Mouse (Mus musculus): ENCODE measurements at regions not wholly inside any gene's neighbourhood (a gene's known extent, or its start where the extent isn't known, plus 50 kb on each side); places are given as distances from the start of the nearest gene placed in this dataset.
"Not testable (repeated sequence)": the region's sequence is repeated elsewhere in the genome, so short reads cannot be mapped to it uniquely, and the experiment has no call there.

DNA sequence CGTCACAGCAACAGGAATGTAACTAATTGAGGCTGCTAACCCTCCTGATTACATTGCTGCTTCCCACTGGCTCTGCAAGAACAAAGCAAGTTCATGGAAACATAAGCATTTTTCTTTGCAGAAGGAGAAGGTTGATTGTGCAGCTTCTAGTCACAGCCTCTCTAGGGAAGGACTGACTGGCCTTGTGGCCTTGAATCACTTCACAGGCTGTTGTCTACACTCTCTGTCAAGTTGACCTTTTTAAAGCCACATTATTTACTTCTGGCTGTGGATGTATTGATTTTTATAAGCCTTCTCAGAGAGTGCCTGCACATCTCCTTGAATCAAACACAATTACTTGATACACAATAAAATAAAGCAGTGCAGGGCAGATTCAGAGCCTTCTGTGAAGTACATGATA is 251.8 kb upstream of the Myo3a start:
- in situ Hi-C loops (cut with MboI, MseI): no loop called here

DNA sequence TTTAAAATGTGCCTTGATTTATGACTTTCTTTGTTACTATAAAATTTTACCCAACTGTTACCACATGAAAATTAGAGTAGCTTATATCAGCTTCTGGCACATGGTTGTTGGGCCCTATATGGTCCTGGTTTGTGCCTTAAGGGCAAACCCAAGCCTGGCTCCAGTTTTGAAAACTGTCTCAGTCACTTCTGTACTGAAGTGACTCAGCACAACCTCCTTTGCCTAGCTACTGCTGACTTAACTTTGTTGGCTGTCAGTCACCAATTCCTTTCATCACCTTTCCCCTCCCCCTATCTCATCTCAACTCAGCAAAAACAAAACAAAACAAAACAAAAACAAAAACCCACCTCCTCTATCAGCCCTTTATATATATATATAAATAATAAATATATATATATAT is 251.0 kb upstream of the Myo3a start:
- in situ Hi-C loops (cut with MboI, MseI): no loop called here

DNA sequence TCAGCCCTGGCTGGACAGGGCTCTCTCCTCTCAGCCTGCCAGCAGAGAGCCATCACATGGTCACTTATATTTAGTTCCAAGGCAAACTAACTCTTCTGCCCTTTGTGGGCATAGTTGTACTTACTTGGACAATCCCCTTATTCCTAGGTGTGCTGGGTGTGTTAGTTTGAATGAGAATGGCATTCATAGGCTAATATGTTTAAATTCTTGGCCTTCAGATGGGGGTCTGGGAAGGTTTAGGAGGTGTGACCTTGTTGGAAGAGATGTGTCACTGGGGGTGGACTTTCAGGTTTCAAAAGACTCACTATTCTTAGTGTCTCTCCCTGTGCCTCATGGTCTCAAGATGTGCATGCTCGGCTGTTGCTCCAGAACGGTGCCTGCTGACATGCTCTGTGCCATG is 250.5 kb upstream of the Myo3a start:
- in situ Hi-C loops (cut with MboI, MseI): no loop called here

DNA sequence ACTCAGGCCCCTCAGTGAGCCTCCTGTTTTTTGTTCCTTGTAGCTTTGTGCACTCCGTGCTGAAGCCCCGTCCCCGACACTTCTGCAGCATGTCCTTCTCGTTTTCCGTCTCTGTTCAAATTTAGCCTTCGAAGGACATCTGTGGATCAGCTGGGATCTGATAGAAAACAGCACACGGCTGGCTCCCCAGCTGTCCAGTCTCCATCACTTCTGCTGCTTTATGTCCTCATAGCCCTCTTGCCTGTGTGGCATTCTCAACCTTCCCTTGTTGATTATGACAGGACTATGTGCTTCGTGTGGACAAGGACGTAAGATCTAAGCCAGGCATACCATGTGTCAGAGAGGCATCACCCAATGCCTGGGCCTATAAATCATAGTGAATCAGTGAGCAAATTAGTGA is 247.1 kb upstream of the Myo3a start:
- in situ Hi-C loops (cut with MboI, MseI): loop anchor here (10.0 kb wide), 1 partner anchor 605 kb away; no protein-coding TSS in a partner anchor

DNA sequence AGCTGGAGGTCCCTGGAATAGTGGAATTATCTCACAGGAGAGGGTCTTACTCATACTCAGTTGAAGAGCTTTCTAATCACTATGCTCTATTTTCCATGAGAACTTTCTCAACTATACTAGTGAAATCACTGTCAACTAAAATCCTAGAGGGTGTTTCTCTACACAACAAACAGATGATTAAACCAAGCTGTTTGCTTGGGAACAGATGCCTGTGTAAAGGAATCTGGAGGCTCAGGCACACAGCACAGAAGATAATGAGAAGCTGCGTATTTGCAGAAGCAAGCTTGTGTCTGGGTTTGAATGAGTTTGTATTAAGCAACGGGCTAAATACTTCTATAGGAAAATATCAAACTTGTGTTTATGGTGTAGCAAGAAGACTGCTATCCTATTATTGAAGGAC is 202.9 kb upstream of the Myo3a start:
- in situ Hi-C loops (cut with MboI, MseI): no loop called here

- in situ Hi-C loops (cut with MboI, MseI): no loop called here
Measured at GRCm38 (mm10) chr2:22026794-22027193, 200.5 kb upstream of the Myo3a start.

DNA sequence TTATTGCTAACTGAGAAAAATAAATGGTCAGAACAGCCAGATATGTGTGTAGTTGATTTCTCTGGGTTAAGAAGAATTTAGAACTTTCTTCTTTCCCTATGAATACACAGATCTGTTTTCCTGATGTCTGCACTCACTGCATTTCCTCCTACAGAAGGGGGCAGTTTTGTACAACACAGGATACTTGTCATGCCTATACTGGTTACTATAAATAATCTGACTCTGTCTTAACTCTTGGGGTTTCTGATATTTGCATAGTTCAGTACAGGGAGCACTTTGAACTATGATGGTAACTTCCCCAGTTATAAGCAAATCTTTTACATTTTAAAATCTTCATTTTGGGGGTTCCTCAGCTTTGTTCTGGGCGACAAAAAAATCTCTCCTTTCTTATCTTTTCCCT is 198.7 kb upstream of the Myo3a start:
- in situ Hi-C loops (cut with MboI, MseI): no loop called here

- in situ Hi-C loops (cut with MboI, MseI): no loop called here
Measured at GRCm38 (mm10) chr2:22029022-22029803, 198.1 kb upstream of the Myo3a start.

- in situ Hi-C loops (cut with MboI, MseI): no loop called here
Measured at GRCm38 (mm10) chr2:22029804-22030194, 197.5 kb upstream of the Myo3a start.

GRCm38 (mm10) chr2:22036841-22037240 is 190.5 kb upstream of the Myo3a start:
- in situ Hi-C loops (cut with MboI, MseI): no loop called here

DNA sequence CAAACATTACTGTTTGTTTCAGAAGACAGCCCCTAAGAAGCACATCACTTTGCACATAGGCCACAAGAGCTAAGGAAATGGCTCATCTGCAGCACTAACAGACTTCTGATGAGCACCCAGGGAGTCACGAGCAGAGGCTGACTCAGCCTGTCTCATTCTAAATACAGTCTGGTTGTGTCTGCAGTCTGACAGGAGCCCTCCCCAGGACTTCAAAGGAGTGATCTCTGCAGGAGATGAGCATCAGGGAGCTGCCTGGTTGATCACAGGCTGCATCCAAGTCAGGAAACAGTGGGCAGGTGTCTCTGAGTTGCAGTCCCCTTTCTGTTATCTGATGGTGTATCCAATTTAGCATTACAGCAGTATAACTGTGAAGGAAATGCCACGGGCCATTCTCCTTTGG is 188.5 kb upstream of the Myo3a start:
- in situ Hi-C loops (cut with MboI, MseI): no loop called here

- in situ Hi-C loops (cut with MboI, MseI): not testable (repeated sequence)
Measured at GRCm38 (mm10) chr2:22043937-22044336, 183.4 kb upstream of the Myo3a start.

DNA sequence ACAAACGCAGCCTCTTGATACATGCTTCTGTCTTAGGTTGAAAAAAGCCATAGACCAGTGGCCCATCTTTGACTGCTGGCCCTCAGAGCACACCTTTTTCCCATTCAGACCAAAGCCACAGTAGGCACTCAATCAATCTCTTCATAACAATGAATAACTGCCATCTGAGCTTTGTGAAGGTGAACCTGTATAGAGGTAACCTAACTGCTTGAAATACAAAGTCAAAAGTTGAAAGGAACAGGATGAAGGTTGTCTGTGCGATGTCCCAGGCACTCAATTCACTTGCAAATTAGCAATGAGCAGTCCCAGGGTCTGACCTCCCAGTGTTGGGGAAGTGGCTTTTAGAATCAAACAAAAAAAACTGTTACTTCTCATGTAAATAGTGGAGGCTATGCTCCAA is 182.4 kb upstream of the Myo3a start:
- in situ Hi-C loops (cut with MboI, MseI): no loop called here

- in situ Hi-C loops (cut with MboI, MseI): no loop called here
Measured at GRCm38 (mm10) chr2:22047465-22047864, 179.8 kb upstream of the Myo3a start.

DNA sequence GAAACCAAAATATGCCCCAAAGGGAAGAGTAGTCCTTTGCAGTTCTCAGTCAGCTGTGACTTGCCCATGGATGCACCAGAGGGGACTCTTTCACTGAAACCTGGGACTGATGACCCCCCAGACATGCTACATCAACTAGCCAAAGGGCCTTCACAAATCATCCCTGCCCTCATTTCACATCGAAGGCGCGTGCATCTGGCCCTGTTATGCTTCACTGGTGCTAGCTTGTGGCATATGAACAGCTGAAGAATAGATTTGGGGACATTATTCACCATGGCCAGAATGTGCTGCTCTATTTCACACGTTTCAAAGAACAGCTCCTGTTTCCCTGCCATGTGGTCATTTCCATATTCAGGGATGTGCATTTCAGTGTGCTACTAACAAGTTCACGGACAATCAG is 160.8 kb upstream of the Myo3a start:
- in situ Hi-C loops (cut with MboI, MseI): no loop called here

GRCm38 (mm10) chr2:22096848-22097247 is 130.5 kb upstream of the Myo3a start:
- in situ Hi-C loops (cut with MboI, MseI): no loop called here

DNA sequence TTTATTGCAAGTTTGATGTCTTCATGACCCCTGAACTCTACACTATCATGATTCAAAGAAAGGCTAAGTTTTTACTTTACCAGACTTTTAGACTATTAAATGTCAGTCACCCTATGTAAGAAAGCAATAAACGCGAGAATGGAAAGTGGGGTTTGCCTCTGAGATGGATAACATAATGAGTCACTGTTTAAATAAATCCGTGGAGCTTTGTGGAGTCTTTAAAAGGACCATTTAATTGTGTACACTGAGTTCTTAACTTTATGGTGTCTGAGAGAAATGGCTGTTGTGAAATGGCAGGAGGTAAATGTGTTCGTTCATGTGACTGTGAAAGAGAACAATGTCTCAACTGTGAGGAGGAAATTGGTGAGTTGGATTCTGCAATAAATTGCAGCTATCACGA is 122.2 kb upstream of the Myo3a start:
- in situ Hi-C loops (cut with MboI, MseI): no loop called here

DNA sequence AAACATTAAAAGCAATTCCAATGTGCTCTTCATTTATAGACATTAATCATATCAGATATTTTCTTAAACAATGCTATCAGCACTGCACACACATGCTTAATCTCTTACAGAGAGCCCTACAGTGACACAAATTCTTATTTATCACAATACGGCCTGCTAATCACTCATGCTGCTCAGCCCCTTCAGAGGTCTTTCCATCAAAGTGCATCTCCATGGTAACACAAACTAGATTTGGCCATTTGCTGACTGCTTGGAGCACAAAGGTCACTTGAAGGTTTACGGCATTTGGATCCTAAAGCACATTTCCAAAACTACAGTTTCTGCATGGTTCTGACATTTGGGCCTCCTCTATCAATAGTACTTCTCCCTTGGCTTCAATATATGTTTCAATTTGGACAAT is 77.6 kb upstream of the Myo3a start:
- in situ Hi-C loops (cut with MboI, MseI): no loop called here

- in situ Hi-C loops (cut with MboI, MseI): no loop called here
Measured at GRCm38 (mm10) chr2:22156576-22156975, 70.7 kb upstream of the Myo3a start.

DNA sequence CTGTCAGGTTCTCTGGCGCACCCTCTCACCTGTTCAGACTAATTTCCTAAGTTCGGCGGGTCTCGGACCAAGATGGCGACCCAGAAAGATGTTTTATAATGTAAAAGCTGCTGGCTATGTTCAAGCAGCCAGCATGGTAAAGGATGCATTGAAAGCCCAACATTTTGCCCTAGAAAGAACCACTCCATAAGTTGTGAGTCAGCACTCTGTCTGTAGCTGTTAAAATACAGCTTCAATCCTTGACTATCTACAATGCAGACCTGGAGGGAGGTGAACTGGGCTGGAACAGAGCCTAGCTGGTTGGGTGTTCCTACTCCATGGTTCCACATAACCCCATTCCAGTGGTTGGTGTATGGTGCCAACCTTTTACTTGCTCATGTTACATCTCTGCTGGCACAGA is 61.9 kb upstream of the Myo3a start:
- in situ Hi-C loops (cut with MboI, MseI): no loop called here

DNA sequence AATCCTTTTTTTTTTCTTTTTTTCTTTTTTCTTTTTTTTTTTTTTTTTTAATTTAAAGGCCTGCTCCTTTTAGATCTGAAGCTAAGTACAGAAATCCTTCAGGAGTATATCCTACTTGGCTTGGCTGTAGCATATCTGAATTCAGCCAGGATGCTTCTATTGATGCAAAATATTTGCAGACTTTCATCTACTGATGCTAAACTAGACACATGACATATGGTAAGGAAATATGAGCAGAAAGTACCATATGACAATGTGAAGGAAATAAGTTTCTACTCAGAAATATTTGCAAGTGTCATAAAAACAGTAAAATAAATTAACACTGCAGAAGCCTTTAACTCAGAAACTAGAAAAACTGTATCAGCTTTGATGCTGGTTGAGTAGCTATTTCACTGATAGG is 61.4 kb upstream of the Myo3a start:
- in situ Hi-C loops (cut with MboI, MseI): no loop called here

Data from T-helper 1 cell (primary cell).